Mouse (Mus musculus): ENCODE data around the gene Sh3bp5l. TPM values are rescaled to one million over a fixed set of nuclear protein-coding genes. Genes with fewer than 3 reads are reported as not detected.
"Not testable (repeated sequence)": the region's sequence is repeated elsewhere in the genome, so short reads cannot be mapped to it uniquely, and the experiment has no call there.

The Sh3bp5l gene
- total RNA-seq, 2 experiments from 2014 or later, result 44.3 to 44.8 TPM

DNA sequence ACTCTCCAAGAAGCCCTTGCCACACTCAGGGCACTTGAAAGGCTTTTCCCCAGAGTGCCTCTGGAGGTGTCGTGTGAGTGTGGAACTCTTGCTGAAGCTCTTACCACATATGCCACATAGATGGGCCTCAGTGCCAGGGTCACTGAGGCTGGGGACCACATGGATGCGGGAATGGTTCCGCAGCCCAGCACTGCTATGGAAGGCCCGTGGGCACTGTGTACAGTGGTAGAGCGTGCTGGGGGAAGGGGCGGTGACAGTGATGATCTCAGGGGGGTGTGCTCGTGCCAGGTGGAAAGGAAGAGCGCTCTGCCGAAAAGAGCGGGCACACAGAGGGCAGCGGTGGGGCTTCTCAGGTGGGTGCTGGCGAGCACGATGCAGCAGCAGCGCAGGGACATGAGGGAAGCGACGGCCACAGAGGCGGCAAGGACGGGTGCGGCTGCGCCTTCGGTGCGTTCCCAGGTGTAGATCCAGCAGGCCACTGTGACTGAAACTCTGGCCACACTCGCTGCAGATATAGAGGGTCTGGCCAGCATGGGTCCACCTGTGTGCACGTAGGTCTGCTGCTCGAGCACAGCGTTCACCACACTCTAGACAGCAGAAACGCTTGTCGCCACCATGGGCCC lies 13.6 kb upstream of the Sh3bp5l start:
- DNase-seq, result no peak

DNA sequence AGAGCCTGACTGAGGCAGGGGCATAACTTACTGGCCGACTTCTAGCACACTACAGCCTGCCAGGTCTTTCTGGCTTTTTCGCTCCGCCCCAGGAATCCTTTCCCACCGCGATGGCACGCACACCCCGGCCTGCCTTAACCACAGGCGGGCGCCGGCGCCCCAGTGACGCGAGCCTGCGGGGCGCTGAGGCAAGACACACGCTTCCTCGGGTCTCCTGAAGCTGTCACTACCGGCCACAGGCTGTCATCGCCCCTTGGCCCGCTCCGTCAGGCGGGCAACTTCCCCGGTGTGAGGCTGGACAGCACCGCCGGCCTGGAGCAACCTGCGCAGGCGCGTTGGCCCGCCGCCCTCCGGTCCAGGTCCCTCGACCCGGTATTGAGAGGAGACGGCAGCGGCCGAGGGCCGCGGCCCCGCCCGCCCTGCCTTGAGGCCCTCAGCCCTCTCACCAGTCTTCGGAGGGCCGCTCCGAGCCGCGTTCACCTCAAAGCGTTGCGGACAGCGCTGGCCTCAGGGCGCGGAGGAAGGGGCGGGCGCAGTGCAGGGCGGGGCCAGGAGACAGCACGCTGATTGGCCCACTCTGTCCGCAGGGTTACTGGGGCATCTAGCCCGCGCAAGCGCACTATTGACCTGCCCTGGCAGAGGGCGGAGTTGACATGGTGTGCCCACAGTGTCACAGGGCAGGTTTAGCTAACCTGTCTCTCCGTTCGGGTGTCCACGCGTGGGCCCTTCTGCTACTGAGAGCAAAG lies 7.5 kb upstream of the Sh3bp5l start:
- peak; percentile 98 for DNase-seq
- intact Hi-C loops (cut with DNase I), result no loop called here

More for the DNA sequence above, 13.6 kb upstream of the Sh3bp5l start:
- intact Hi-C loops (cut with DNase I), result no loop called here

DNA sequence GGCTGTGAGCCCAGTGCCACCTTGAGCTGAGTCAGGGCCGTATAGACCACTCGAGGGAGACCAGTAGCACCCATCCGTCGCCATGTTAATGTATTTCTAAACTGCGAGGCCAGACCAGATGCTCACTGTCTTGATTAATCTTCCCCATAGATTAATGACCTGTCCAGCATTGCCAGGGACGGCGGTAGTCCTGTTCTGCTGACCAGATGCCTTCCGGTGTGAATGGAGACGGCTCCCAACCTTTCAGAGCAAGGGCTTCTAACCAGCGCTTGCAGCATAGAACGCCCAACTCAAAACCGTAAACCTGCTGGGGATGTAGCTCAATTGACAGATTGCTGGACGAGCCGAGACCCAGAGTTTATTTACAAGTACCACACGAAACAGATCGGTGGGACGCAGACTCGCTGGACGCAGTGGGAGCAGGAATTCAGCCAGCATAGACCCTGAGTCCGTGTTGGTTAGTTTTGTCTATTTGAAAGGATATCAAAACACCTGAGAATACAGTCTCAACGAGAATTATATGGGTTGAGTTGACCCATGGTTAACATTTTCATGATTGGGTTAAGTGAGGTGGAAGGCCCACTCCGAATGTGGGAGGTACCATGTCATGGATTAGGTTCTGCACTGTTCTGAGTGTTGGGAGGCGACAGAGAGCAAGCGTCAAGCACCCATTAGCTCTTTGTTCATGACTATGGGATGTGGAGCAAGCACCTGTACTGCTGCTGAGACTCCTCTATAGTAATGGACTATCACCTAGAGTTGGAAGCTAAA lies 6.8 kb upstream of the Sh3bp5l start:
- intact Hi-C loops (cut with DNase I), result no loop called here
- peak in 1 of 2 experiments; percentile 23 for DNase-seq

DNA sequence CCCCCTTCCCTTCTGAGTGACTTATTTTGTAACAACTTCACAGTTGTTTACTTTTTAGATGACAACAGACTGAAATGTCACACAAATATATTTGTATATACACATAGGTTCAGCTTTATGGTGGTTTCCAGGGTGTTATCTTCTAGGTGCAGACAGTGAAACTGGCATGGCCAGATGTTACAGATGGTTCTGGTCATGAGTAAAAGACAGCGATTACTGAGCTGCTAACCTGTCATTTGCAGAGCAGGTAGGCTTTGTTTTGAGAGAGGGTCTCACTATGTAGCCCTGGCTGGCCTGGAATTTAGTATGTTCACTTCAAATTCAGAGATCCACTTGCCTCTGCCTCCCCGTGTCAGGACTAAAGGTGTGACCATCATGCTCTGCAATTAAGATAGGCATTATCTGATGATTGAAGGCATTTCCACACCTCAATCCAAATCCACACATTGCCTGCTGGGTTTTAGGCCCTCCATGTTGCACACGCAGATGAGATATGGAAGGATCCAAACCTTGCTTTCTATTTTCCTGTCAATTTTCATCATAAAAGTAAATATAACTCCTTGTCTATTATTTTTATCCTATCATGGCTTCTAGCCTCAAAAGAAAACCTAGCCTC lies 5.8 kb upstream of the Sh3bp5l start:
- no peak for DNase-seq
- intact Hi-C loops (cut with DNase I), result no loop called here

DNA sequence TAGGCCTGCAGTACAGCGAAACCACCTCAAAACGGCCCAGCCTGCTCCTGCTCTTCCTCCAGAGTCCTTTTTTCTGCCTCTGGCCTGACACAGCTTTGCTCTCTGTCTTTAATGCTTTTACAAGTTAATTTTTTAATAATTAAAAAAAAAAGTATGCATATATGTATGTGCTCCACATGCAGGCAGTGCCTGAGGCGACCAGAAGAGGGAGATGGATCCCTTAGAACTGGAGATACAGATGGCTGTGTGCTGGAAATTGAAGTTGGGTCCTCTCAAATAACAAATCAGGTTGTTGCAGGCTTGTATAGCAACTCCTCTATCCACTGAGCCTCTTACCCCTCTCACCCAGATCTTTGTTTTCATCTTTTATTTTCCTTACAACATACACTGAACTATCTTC lies 3.7 kb upstream of the Sh3bp5l start:
- intact Hi-C loops (cut with DNase I), result no loop called here
- DNase-seq, result no peak

DNA sequence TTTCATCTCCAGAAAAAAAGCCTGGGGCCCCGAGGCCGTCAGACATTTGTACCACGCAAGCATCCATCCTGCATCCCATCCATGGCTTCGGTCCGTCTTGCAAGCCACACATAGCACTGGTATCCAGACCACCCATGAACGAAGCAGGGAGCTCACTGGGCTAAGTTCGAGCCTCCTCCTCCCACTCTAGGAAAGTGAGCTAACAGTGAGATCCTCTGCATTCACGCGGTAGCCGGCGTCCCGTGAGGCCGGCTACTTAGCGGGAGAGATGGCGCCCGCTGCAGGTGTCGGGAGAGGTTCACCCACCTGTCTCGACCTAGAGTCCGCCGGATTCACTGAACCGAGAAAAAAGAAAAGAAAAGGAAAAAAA lies 633 bp upstream of the Sh3bp5l start:
- intact Hi-C loops (cut with DNase I), result loop anchor here (2.0 kb wide), 1 partner anchor 27 kb away; no protein-coding TSS in a partner anchor
- DNase-seq, result no peak

DNA sequence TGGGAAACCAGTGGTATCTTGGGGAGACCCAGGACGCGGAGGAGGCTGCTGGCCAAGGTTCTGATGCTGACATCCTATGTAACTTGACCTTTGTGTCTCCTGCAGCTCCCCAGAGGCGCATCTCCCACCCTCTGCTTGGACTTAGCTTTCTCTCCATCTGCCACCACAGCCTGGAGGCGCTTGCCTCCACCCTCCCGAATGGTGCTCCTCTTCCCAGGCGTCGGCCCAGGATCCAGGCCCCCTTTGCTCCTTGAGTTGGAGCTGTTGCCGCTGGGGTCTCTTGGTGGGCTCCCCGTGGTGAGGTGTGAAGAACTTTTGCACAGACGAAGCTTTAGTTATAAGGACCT lies 598 bp downstream of the Sh3bp5l start:
- no peak for DNase-seq
- intact Hi-C loops (cut with DNase I), result loop anchor here (2.0 kb wide), 1 partner anchor 28 kb away; no protein-coding TSS in a partner anchor

DNA sequence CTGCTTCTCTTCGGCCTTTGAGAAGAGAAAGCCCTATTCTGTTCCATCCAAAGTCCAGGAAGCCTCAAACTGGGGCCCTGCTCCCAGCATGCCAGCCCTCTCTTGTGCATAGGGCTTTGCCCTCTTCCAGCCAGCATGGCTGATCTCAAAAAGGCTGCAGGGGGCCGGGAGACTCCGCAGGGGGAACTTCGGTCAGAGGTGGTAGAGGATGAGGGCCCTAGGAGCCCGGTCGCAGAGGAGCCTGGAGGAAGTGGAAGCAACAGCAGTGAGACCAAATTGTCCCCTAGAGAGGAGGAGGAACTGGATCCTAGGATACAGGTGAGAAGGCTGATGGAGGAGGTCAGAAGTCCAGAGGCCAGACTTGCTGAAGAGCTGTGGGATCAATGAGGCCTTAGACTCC lies 1.0 kb downstream of the Sh3bp5l start:
- intact Hi-C loops (cut with DNase I), result loop anchor here (2.0 kb wide), 1 partner anchor 29 kb away; no protein-coding TSS in a partner anchor
- DNase-seq, result no peak

DNA sequence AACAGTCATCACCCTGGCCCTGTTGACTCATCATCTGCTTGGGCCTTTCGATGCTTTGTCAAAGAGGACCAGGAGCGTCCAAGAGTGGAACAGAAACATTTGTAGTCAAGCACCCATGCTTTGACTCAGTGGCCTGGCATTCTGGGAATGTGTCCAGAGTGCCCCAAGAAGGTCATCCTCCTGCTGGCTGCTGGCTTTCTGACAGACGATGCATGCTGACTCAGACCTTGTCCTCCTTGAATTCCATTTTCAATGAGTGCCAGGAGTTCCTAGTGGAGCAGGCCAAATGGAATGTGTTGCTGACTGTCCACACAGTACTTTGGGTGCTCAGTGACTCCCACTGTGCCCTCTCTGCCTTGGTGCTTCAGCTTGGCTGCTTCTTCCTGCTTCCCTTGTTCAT lies 4.2 kb downstream of the Sh3bp5l start:
- peak; percentile 74 to 80 for DNase-seq
- intact Hi-C loops (cut with DNase I), result no loop called here

DNA sequence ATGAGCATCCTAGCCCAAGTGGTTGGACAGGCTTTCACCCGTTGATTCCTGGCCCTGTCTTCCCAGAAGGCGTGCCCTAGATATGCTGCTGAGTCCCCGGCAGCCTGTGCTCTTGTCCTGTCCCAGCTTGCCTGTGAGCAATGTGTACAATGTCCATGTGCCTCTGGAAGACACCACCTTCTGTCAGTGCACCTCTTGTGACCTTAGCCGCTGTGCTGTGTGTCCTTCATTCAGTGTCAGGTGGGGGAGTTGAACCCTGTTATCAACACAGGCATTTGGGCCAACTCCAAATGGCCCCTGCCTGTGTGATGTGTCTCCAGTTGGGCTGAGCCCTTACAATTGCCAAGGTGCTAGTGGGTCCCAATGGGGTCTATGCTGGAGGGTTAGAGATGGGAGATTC lies 16.2 kb downstream of the Sh3bp5l start:
- no peak for DNase-seq
- intact Hi-C loops (cut with DNase I), result no loop called here

DNA sequence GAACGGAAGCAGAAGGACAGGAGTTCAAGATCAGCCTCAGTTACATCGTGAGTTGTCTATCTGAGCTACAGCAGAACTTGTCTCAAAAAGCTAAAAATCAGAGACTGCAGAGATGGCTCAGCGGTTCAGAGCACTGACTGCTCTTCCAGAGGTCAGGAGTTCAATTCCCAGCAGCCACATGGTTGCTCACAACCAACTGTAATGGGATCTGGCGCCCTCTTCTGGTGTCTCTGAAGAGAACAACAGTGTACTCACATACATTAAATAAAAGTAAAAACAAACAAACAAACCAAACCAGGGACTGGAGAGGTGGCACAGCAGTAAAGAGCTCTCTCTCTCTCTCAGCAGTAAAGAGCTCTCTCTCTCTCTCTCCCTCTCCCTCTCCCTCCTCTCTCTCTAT lies 20.1 kb downstream of the Sh3bp5l start:
- intact Hi-C loops (cut with DNase I), result no loop called here
- DNase-seq, result no peak

DNA sequence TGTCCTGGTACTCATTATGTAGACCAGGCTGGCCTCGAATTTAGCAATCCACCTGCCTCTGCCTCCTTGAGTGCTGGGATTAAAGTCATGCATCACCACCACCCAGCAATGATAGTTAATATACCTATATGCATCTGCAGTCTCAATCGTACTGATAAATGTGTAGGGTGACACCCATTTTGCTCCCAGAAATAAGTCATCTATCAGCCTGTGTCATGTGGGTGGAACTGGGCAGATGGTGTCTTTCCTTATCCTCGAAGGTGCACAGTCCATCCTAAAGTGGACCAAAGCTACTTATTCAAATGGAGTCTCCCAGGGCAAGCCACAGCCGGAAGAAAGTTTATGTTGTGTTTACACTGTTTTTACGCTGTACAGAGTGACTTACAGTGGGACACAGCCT lies 20.7 kb downstream of the Sh3bp5l start:
- DNase-seq, result no peak
- intact Hi-C loops (cut with DNase I), result no loop called here

DNA sequence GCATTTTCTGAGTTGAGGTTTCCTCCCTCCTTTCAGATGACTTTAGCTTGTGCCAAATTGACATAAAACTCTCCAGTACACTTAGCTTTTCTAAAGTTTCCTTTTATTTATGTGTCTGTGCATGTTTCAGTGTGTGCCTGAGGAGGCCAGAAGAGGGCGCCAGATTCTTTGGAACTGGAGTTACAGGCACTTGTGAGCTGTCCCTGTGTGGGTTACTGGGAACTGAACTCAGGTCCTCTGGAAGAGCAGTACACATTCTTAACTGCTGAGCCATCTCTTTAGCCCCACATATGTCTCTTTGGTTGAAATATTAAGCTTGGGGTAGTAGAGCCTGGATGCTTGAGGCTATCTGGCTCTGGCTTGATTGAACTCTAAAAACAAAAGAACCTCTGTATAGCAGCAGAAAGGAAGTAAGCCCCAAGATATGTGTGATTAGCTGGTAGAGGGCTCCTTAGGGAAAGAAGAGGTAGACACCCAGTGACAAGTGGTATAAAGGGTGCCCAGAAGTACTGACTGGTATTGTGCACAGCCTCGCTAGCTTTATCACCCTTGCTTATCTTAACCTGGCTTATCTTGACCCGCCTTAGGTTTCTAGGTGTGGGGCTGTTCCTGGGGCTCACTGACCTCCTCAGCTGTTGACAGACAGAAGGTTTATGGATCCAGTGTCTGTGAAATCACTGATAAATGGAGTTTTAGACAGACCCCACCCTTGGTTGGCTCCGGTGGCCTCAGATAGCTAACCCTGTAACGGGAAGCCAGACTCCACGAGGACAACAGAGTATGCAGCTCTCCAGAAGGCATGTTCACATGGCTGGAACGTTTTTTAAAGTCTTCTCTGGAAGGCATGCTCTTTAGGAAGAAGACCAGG lies 22.4 kb downstream of the Sh3bp5l start:
- intact Hi-C loops (cut with DNase I), result no loop called here

DNA sequence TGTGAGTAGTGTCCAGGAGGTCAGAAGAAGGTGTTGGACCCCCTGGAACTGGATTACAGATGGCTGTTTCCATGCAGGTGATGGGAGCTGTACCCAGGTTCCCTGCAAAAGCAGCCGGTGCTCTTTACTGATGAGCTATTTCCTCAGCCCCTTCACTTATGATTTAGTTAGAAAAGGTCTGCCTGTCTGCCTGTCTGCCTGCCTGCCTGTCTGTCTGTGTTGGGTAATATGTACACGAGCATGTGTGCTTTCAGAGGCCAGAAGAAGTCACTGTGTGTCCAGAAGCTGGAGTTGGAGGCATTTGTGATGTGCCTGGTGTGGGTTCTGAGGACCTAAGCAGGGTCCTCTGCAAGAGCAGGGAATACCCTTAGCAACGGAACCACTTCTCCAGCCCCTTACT lies 23.2 kb downstream of the Sh3bp5l start:
- no peak for DNase-seq
- intact Hi-C loops (cut with DNase I), result no loop called here

More for the DNA sequence above, 22.4 kb downstream of the Sh3bp5l start:
- DNase-seq, result no peak

DNA sequence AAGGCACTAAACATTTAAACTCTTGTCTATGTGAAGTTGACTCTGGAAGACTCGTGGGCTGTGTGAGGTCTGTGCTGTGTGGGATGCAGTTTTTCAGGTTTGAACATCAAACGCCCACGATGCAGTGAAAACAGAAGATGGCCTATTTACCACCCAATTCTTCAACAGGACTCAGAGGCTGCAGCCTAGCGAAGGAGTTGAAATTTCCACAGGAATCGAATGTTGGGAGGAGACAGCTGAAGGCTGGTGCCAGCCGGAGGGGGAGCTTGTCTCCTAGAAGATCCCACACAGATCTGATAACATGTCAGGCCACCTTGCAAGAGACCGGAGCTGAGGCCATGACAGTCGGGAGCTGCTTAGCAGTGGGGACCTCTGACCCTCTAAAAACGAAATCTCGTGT lies 24.0 kb downstream of the Sh3bp5l start:
- intact Hi-C loops (cut with DNase I), result no loop called here
- DNase-seq, result no peak

DNA sequence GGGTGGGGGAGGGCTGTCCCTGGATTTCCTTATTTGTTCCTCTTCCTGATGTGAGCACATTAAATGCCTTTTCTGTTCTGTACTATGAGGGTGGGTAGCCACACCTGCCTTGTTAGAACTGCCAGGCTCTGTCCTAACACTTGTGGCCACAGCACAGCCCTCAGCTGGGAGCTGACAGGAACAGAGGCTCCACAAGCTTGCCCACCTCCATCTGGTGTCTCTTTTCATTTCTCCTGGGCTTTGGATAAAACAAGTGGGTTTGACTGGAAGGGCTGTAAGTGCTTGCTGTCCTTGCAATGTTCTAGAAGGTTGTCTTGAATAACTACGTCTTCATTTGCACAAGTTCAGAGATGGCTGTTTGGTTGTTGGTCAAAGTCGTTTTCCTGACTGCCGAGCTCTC lies 24.4 kb downstream of the Sh3bp5l start:
- no peak for DNase-seq
- intact Hi-C loops (cut with DNase I), result no loop called here

DNA sequence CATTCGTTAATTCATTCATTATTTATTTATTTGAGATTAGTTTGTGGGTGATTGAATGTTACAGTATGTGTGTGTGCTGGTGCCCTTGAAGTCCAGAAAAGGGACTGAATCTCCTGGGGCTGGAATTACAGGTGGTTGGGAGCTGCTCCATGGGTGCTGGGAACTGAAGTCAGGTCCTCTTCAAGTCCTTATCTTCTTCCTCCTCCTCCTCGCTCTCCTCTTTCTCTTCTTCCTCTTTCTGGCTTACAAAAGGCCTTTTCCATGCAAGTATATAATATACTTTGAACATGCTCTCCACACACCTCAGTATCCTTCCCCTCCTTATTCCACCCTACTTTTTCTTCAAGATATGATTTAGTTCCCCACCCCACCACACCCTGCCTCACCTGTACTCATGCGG lies 26.5 kb downstream of the Sh3bp5l start:
- intact Hi-C loops (cut with DNase I), result no loop called here
- DNase-seq, result no peak

DNA sequence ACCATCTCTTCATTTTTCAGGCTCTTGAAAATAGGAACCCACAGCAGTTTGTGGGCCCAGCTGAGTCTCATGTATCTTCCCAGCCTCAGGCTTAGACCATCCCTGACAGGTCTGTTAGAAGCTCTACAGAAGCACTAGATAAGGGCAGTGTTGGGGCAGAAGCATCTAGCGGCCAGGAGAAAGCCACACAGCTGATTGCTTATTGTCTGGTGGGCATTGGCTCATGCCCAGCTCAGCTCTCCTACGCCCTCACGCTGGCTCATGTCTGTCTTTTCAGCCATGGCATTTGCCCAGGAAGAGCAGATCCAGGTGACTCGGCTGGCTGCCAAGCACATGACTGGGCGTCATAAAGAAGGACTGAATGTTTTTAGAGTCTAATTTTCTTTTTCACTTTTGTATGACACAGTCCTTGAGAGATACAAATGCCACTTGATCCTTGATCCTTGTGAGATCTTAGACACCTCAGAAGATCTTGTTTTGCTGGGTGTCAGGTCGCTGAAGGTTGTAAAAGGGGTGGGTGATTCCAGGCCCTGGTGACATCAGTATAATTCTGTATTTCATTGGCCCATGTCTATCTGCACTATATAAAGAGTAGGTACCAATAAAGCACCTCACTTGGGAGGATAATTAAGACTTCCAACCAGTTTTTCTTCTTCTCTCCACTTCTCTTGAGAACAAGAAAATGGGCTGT lies 27.5 kb downstream of the Sh3bp5l start:
- intact Hi-C loops (cut with DNase I), result no loop called here
- no peak for DNase-seq

DNA sequence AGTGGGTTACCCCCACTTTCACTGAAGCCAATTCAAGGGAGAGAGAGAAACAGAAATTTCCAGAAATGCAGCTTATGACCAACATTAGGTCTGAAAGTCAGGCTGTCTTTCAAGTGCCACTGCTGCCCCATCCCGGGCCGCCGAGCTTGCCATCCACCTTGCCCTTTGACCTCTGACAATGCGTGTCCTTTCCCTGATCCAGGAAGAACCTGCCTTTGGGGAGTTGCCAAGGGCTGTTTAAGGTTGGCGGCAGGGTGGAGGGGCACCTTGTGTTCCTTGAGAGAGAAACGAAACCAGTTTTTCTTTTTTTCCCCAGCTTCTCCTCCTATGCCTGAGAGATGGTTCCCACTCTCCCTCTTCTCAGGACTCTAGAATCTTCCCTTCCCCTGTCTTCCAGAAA lies 32.0 kb downstream of the Sh3bp5l start:
- intact Hi-C loops (cut with DNase I); DNase-seq: not testable (repeated sequence)

DNA sequence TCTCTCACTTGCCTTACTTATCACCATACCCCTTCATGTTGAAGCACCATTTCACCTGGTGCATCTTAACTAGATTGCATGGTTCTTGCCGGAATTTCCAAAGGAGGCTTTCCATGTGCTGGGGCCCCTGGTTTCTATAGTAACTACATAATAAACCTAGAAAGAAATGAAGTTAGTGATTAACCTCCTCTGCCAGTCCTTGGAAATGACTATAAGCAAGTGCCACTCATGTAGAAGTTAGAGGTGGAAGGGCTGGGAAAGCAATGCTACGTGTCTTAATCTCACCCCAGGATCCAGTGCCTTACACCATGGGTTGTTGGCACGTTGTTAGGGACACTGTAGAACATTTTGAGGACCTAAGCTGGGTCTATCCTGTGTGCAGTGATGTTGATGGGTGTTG lies 33.9 kb downstream of the Sh3bp5l start:
- no peak for DNase-seq
- intact Hi-C loops (cut with DNase I), result no loop called here
